ENCODE assay signal across 14 mouse cellular contexts in genomic region chr11:5425106-5425505, GRCm38 (mm10). TPM values are rescaled to one million over a fixed set of nuclear protein-coding genes. Genes with fewer than 3 reads are reported as not detected.
DNase-seq lines count a peak whose midpoint lies in the region; TF ChIP-seq lines count a peak whose summit lies in the region.
"Had no signal": no experiment of that assay in that cellular context is flagged by ENCODE, and none has a peak within 500 bp of the region (broad histone marks: within the 10 kb centered on the region; RNA-seq: fewer than 3 reads in every experiment).

No protein-coding gene starts in this region.

- peak overlapping the region; percentile 88 for H3K27ac ChIP-seq in layer of hippocampus, adult 2 months
- no peak overlapping the region for H3K27ac ChIP-seq in kidney, adult 2 months (ENCODE audit: insufficient read depth, low read depth, low read length)
- H3K27ac ChIP-seq: embryonic facial prominence, embryonic 15.5 days; hindbrain, embryonic 12.5 days; midbrain, embryonic 15.5 days had no signal

- no peaks in the 10 kb centered on the region for H3K36me3 ChIP-seq in kidney, adult 2 months (ENCODE audit: control insufficient read depth, insufficient read depth, low read length)
- H3K36me3 ChIP-seq: embryonic facial prominence, embryonic 15.5 days; hindbrain, embryonic 12.5 days; midbrain, embryonic 15.5 days had no signal

- no peak for TF ChIP-seq POLR2A in kidney, adult 2 months (IDR thresholded peaks at IDR 0.05; ENCODE audit: low read depth, low read length)

- WGBS in kidney, adult 2 months, result 39% methylated on average over 2 of the region's 2 CpGs

- no peak overlapping the region for H3K4me3 ChIP-seq in layer of hippocampus, adult 2 months
- H3K4me3 ChIP-seq in kidney, adult 2 months (ENCODE audit: insufficient read depth, low read depth, low read length), result no peak overlapping the region
- H3K4me3 ChIP-seq: embryonic facial prominence, embryonic 15.5 days; hindbrain, embryonic 12.5 days; midbrain, embryonic 15.5 days had no signal

- H3K4me1 ChIP-seq in kidney, adult 2 months (ENCODE audit: control insufficient read depth, insufficient read depth, low read length), result peaks cover 28% of the 10 kb centered on the region; the same call in 1 of the 2 replicates

- peak; percentile 44 to 69 for DNase-seq in frontal cortex, adult 2 months (ENCODE audit: extremely low spot score in 1 of 2, low spot score in 1 of 2)
- no peak for DNase-seq in frontal cortex, postnatal 10 days (ENCODE audit: low spot score in 2 of 2)
- DNase-seq in right cerebral cortex, postnatal 10 days (ENCODE audit: low spot score in 2 of 2), result peak; percentile 58 to 68
- DNase-seq in right cerebral cortex, postnatal 14 days, result no peak
- peak; percentile 63 to 74 for DNase-seq in layer of hippocampus, adult 2 months (ENCODE audit: low spot score in 2 of 2)
- DNase-seq in kidney, adult 2 months, result no peak
- DNase-seq in MN1 (ENCODE audit: low spot score), result no peak
- no peak for DNase-seq in gastrocnemius, postnatal 25 days
- DNase-seq: B cell, adult 2 months; kidney, postnatal 36 days; lung, postnatal 10 days had no signal

- no peak for TF ChIP-seq CTCF in layer of hippocampus, adult 2 months (conservative IDR thresholded peaks at IDR 0.05)
- no peak for TF ChIP-seq CTCF in kidney, adult 2 months (conservative IDR thresholded peaks at IDR 0.05; ENCODE audit: insufficient read depth, insufficient read length, low read depth, low read length)

- H3K27me3 ChIP-seq in kidney, adult 2 months (replicated peaks; ENCODE audit: control insufficient read depth, insufficient read depth, low read length), result no peaks in the 10 kb centered on the region
- H3K27me3 ChIP-seq: embryonic facial prominence, embryonic 15.5 days; hindbrain, embryonic 12.5 days; midbrain, embryonic 15.5 days had no signal

RNA-seq across cellular contexts. Expression of gene Znrf3, which starts 19.5 kb away (rescaled TPM):
- polyA plus RNA-seq in frontal cortex, adult 2 months (2012; rRNA removed), result 6.8 and 8.2 TPM in 2 replicates
- total RNA-seq in layer of hippocampus, adult 2 months (2021), result 10 to 100 TPM; 20.2 to 24.1 TPM
- polyA plus RNA-seq in kidney, adult 2 months (2012; rRNA removed), result 6.2 and 7.7 TPM in 2 replicates
- total RNA-seq in gastrocnemius, postnatal 25 days (2021), result 1 to 10 TPM; 5.1 to 6.1 TPM

Comparison
In these comparisons a context has a peak if more than half of its experiments do, and no peak if none do; other contexts are left out.
1. DNase-seq: peak in frontal cortex, adult 2 months (2 of 2), right cerebral cortex, postnatal 10 days (2 of 2) and layer of hippocampus, adult 2 months (2 of 2); none in frontal cortex, postnatal 10 days (0 of 2), right cerebral cortex, postnatal 14 days (single experiment), kidney, adult 2 months (single experiment), MN1 (single experiment) and gastrocnemius, postnatal 25 days (single experiment).